In genomic region chr11:5862394-5863105, GRCm38 (mm10) we compare ENCODE assay signal across 8 mouse cellular contexts. TPM values are rescaled to one million over a fixed set of nuclear protein-coding genes. Genes with fewer than 3 reads are reported as not detected.
DNase-seq lines count a peak whose midpoint lies in the region; ATAC-seq and TF ChIP-seq lines count a peak whose summit lies in the region.

No protein-coding gene starts in this region.

- H3K4me1 ChIP-seq in lung, adult 2 months (ENCODE audit: control insufficient read depth, insufficient read depth, low read length), result peaks cover 4% of the 10 kb centered on the region
- H3K4me1 ChIP-seq in embryonic facial prominence, embryonic 12.5 days, result peaks cover 21% of the 10 kb centered on the region
- H3K4me1 ChIP-seq in intestine, embryonic 16.5 days (ENCODE audit: control insufficient read depth, insufficient read depth, low read length), result peaks cover 13% of the 10 kb centered on the region
- H3K4me1 ChIP-seq in lung, embryonic 15.5 days, result peaks cover 25% of the 10 kb centered on the region

- H3K9ac ChIP-seq in embryonic facial prominence, embryonic 12.5 days, result peak overlapping the region; percentile 58; the same call in 1 of the 2 replicates
- peak overlapping the region; percentile 76 for H3K9ac ChIP-seq in intestine, embryonic 16.5 days (ENCODE audit: low read depth, low read length)
- peak overlapping the region; percentile 58 for H3K9ac ChIP-seq in lung, embryonic 15.5 days

- peak overlapping the region; percentile 40 for H3K4me3 ChIP-seq in lung, adult 2 months (replicated peaks; ENCODE audit: extremely low read depth, low read depth, low read length)
- H3K4me3 ChIP-seq in embryonic facial prominence, embryonic 12.5 days, result peak overlapping the region; percentile 46
- peak overlapping the region; percentile 57 for H3K4me3 ChIP-seq in intestine, embryonic 16.5 days (ENCODE audit: low read length)
- H3K4me3 ChIP-seq in lung, embryonic 15.5 days, result peak overlapping the region; percentile 55

- peaks cover 22% of the 10 kb centered on the region for H3K27me3 ChIP-seq in embryonic facial prominence, embryonic 12.5 days
- peaks cover 5% of the 10 kb centered on the region; the same call in 1 of the 2 replicates for H3K27me3 ChIP-seq in intestine, embryonic 16.5 days (replicated peaks; ENCODE audit: control insufficient read depth, insufficient read depth, low read length)
- peaks cover 3% of the 10 kb centered on the region; the same call in 1 of the 2 replicates for H3K27me3 ChIP-seq in lung, embryonic 15.5 days

- peak overlapping the region; percentile 76 for H3K4me2 ChIP-seq in embryonic facial prominence, embryonic 12.5 days (replicated peaks)
- H3K4me2 ChIP-seq in intestine, embryonic 16.5 days (ENCODE audit: low read depth, low read length), result peak overlapping the region; percentile 79
- H3K4me2 ChIP-seq in lung, embryonic 15.5 days, result peak overlapping the region; percentile 97

- no peak for DNase-seq in lung, adult 2 months
- no peak for DNase-seq in lung, postnatal 4 days
- no peak for DNase-seq in cerebellum, adult 8-10 months
- no peak for DNase-seq in B cell, adult 2 months
- DNase-seq in cerebellum, postnatal 14 days, result no peak

- 0 out of 2 replicates have a peak, but pooled peaks cover 6% of the 10 kb centered on the region for H3K36me3 ChIP-seq in embryonic facial prominence, embryonic 12.5 days
- H3K36me3 ChIP-seq in intestine, embryonic 16.5 days (ENCODE audit: control insufficient read depth, insufficient read depth, low read length), result no peaks in the 10 kb centered on the region
- peaks cover under 1% of the 10 kb centered on the region; the same call in 1 of the 2 replicates for H3K36me3 ChIP-seq in lung, embryonic 15.5 days

- 25% methylated on average over 15 of the region's 15 CpGs for WGBS in lung, adult 2 months
- 21% methylated on average over 15 of the region's 15 CpGs for WGBS in embryonic facial prominence, embryonic 12.5 days
- WGBS in intestine, embryonic 16.5 days, result 19% methylated on average over 15 of the region's 15 CpGs
- 8% methylated on average over 15 of the region's 15 CpGs for whole genome bisulfite sequencing in lung, embryonic 15.5 days

- H3K9me3 ChIP-seq in embryonic facial prominence, embryonic 12.5 days, result no peaks in the 10 kb centered on the region
- H3K9me3 ChIP-seq in intestine, embryonic 16.5 days (ENCODE audit: control insufficient read depth, low read length), result no peaks in the 10 kb centered on the region
- no peaks in the 10 kb centered on the region for H3K9me3 ChIP-seq in lung, embryonic 15.5 days

- ATAC-seq in embryonic facial prominence, embryonic 12.5 days (ENCODE audit: insufficient number of reproducible peaks, insufficient read depth, low FRiP score, low TSS enrichment), result no peak
- ATAC-seq in intestine, embryonic 16.5 days, result peak; percentile 21; the same call in 1 of the 2 replicates
- peak; percentile 37; the same call in 1 of the 2 replicates for ATAC-seq in lung, embryonic 15.5 days (ENCODE audit: borderline replicate concordance, extremely low read depth, low FRiP score, low TSS enrichment)

- H3K27ac ChIP-seq in embryonic facial prominence, embryonic 12.5 days, result no peak overlapping the region
- H3K27ac ChIP-seq in intestine, embryonic 16.5 days (ENCODE audit: low read length), result no peak overlapping the region
- H3K27ac ChIP-seq in lung, embryonic 15.5 days, result no peak overlapping the region

- peak; percentile 15; the same call in 1 of the 2 replicates for TF ChIP-seq POLR2A in lung, adult 2 months (IDR thresholded peaks at IDR 0.05; ENCODE audit: borderline replicate concordance, extremely low read depth, low read depth, low read length)

- TF ChIP-seq CTCF in lung, adult 2 months (IDR thresholded peaks at IDR 0.05; ENCODE audit: insufficient read depth, low read length), result no peak

RNA-seq across cellular contexts. Expression of gene Aebp1, which starts 0.8 kb away (rescaled TPM):
- polyA plus RNA-seq in lung, adult 2 months (2012; rRNA removed), result 79.4 and 84.8 TPM in 2 replicates
- 28.5 and 29.1 TPM in 2 replicates for polyA plus RNA-seq in embryonic facial prominence, embryonic 12.5 days (2016; fragmentation: Nextera tagmentation; extraction: Ambion mirVana)
- 38.4 and 39.7 TPM in 2 replicates for polyA plus RNA-seq in intestine, embryonic 16.5 days (2015; fragmentation: Nextera tagmentation; extraction: Ambion mirVana)
- polyA plus RNA-seq in lung, embryonic 15.5 days (2015; fragmentation: Nextera tagmentation; extraction: Ambion mirVana), result 31.3 and 37.6 TPM in 2 replicates

RNA-seq across cellular contexts. Expression of gene Pold2, which starts 15.5 kb away (rescaled TPM):
- 80.3 and 102 TPM in 2 replicates for polyA plus RNA-seq in lung, adult 2 months (2012; rRNA removed)
- 122 and 127 TPM in 2 replicates for polyA plus RNA-seq in embryonic facial prominence, embryonic 12.5 days (2016; fragmentation: Nextera tagmentation; extraction: Ambion mirVana)
- 119 and 141 TPM in 2 replicates for polyA plus RNA-seq in intestine, embryonic 16.5 days (2015; fragmentation: Nextera tagmentation; extraction: Ambion mirVana)
- 149 and 160 TPM in 2 replicates for polyA plus RNA-seq in lung, embryonic 15.5 days (2015; fragmentation: Nextera tagmentation; extraction: Ambion mirVana)

RNA-seq across cellular contexts. Expression of gene Polm, which starts 24.7 kb away (rescaled TPM):
- polyA plus RNA-seq in lung, adult 2 months (2012; rRNA removed), result 28.1 and 34.2 TPM in 2 replicates
- polyA plus RNA-seq in embryonic facial prominence, embryonic 12.5 days (2016; fragmentation: Nextera tagmentation; extraction: Ambion mirVana), result 9.9 and 10.2 TPM in 2 replicates
- 12.5 and 13.3 TPM in 2 replicates for polyA plus RNA-seq in intestine, embryonic 16.5 days (2015; fragmentation: Nextera tagmentation; extraction: Ambion mirVana)
- 7.1 and 10.0 TPM in 2 replicates for polyA plus RNA-seq in lung, embryonic 15.5 days (2015; fragmentation: Nextera tagmentation; extraction: Ambion mirVana)

RNA-seq across cellular contexts. Expression of gene Myl7, which starts 36.0 kb away (rescaled TPM):
- polyA plus RNA-seq in lung, adult 2 months (2012; rRNA removed), result 185 and 203 TPM in 2 replicates
- polyA plus RNA-seq in embryonic facial prominence, embryonic 12.5 days (2016; fragmentation: Nextera tagmentation; extraction: Ambion mirVana), result 2.0 and 3.2 TPM in 2 replicates
- polyA plus RNA-seq in intestine, embryonic 16.5 days (2015; fragmentation: Nextera tagmentation; extraction: Ambion mirVana), result 75.3 and 88.3 TPM in 2 replicates
- 273 and 720 TPM in 2 replicates for polyA plus RNA-seq in lung, embryonic 15.5 days (2015; fragmentation: Nextera tagmentation; extraction: Ambion mirVana)

RNA-seq across cellular contexts. Expression of gene Pgam2, which starts 59.0 kb away (rescaled TPM):
- 14.4 and 79.5 TPM in 2 replicates for polyA plus RNA-seq in lung, adult 2 months (2012; rRNA removed)
- polyA plus RNA-seq in embryonic facial prominence, embryonic 12.5 days (2016; fragmentation: Nextera tagmentation; extraction: Ambion mirVana), result 17.0 and 18.2 TPM in 2 replicates
- 17.8 and 23.4 TPM in 2 replicates for polyA plus RNA-seq in intestine, embryonic 16.5 days (2015; fragmentation: Nextera tagmentation; extraction: Ambion mirVana)
- polyA plus RNA-seq in lung, embryonic 15.5 days (2015; fragmentation: Nextera tagmentation; extraction: Ambion mirVana), result 29.6 and 49.3 TPM in 2 replicates
